Mouse (Mus musculus) liver, embryonic 14.5 days (tissue): ENCODE data around the gene Itga7.

Source experiments
- CTCF ChIP-seq: IDR thresholded peaks from 2 replicates; pipeline ENCODE4 v1.5.1; 2016; ENCODE audit warnings: antibody characterized with exemption, low read depth, control low read depth
- EP300 ChIP-seq: IDR thresholded peaks from 2 replicates; pipeline ENCODE4 v1.6.1; 2016; ENCODE audit warnings: antibody characterized with exemption, low read depth

GRCm38 (mm10) chr10:128996523-128997040, 63.0 kb downstream of the Itga7 start:
- TF ChIP-seq CTCF (no peak), EP300 (no peak)
